Comparison of ENCODE assay signal across 10 mouse cellular contexts in genomic region chr12:3872410-3873230, GRCm38 (mm10).
DNase-seq lines count a peak whose midpoint lies in the region; ATAC-seq and TF ChIP-seq lines count a peak whose summit lies in the region.
"Had no signal": no experiment of that assay in that cellular context is flagged by ENCODE, and none has a peak within 500 bp of the region (broad histone marks: within the 10 kb centered on the region; RNA-seq: fewer than 3 reads in every experiment).

No protein-coding gene starts in this region.

- H3K4me1 ChIP-seq in liver, adult 2 months (ENCODE audit: control insufficient read depth, insufficient read depth, low read length): peaks cover 26% of the 10 kb centered on the region
- H3K4me1 ChIP-seq in liver, embryonic 12.5 days: peaks cover 56% of the 10 kb centered on the region
- peaks cover 89% of the 10 kb centered on the region for H3K4me1 ChIP-seq in E14TG2a.4 (replicated peaks; ENCODE audit: low read depth, low read length)

- WGBS in liver, adult 2 months: 75% methylated on average over 9 of the region's 9 CpGs
- WGBS in liver, embryonic 12.5 days (ENCODE audit: insufficient replicate concordance): 63% methylated on average over 9 of the region's 9 CpGs

- no peak overlapping the region for H3K4me3 ChIP-seq in gastrocnemius, adult 2 months
- H3K4me3 ChIP-seq in liver, adult 2 months (ENCODE audit: insufficient read depth, low read depth, low read length): no peak overlapping the region
- no peak overlapping the region for H3K4me3 ChIP-seq in liver, embryonic 12.5 days
- peak overlapping the region; percentile 72 for H3K4me3 ChIP-seq in E14TG2a.4 (replicated peaks; ENCODE audit: low read length)
- H3K4me3 ChIP-seq: erythroblast, embryonic 14.5 days; neural tube, embryonic 15.5 days had no signal

- no peak overlapping the region for H3K4me2 ChIP-seq in liver, embryonic 12.5 days
- H3K4me2 ChIP-seq: neural tube, embryonic 15.5 days had no signal

- H3K36me3 ChIP-seq in liver, adult 2 months (ENCODE audit: control insufficient read depth, insufficient read depth, low read length): peaks cover 2% of the 10 kb centered on the region; the same call in 1 of the 2 replicates
- H3K36me3 ChIP-seq in liver, embryonic 12.5 days: peaks cover 23% of the 10 kb centered on the region
- 0 out of 2 replicates have a peak, but pooled peaks cover 4% of the 10 kb centered on the region for H3K36me3 ChIP-seq in E14TG2a.4 (ENCODE audit: insufficient read depth, low read length)

- peak overlapping the region; percentile 72; the same call in 1 of the 2 replicates for H3K27ac ChIP-seq in gastrocnemius, adult 2 months
- peak overlapping the region; percentile 58 for H3K27ac ChIP-seq in liver, adult 2 months (replicated peaks; ENCODE audit: insufficient read depth, low read depth, low read length)
- no peak overlapping the region for H3K27ac ChIP-seq in liver, embryonic 12.5 days

- no peak overlapping the region for H3K9ac ChIP-seq in liver, adult 2 months (ENCODE audit: low read depth, low read length)
- no peak overlapping the region for H3K9ac ChIP-seq in liver, embryonic 12.5 days
- H3K9ac ChIP-seq: neural tube, embryonic 15.5 days had no signal

- no peaks in the 10 kb centered on the region for H3K9me3 ChIP-seq in liver, embryonic 12.5 days (replicated peaks)
- no peaks in the 10 kb centered on the region for H3K9me3 ChIP-seq in E14TG2a.4 (ENCODE audit: low read length)
- H3K9me3 ChIP-seq: neural tube, embryonic 15.5 days had no signal

- peaks cover 3% of the 10 kb centered on the region; the same call in 1 of the 2 replicates for H3K79me2 ChIP-seq in liver, adult 2 months (ENCODE audit: control insufficient read depth, insufficient read depth, low read length)

- no peak for TF ChIP-seq POLR2A in liver, adult 2 months (IDR thresholded peaks at IDR 0.05; ENCODE audit: extremely low read depth, insufficient read depth, low read length)

- intact Hi-C loops in gastrocnemius, adult 2 months (cut with DNase I): no loop called here

- no peak for ATAC-seq in liver, embryonic 12.5 days

- DNase-seq in gastrocnemius, adult 2 months: no peak
- DNase-seq in gastrocnemius, postnatal 10 days: no peak
- DNase-seq in liver, adult 2 months (ENCODE audit: extremely low read depth, low read depth, low spot score): no peak
- peak; percentile 53 for DNase-seq in kidney, postnatal 10 days
- DNase-seq in c-Kit-positive CD71-positive TER-119-positive erythroid progenitor cells, embryonic 14.5 days (ENCODE audit: low spot score): no peak
- DNase-seq in gastrocnemius, postnatal 25 days: no peak

- H3K27me3 ChIP-seq in liver, adult 2 months (ENCODE audit: control insufficient read depth, insufficient read depth, low read length): no peaks in the 10 kb centered on the region
- H3K27me3 ChIP-seq in liver, embryonic 12.5 days (replicated peaks): no peaks in the 10 kb centered on the region
- H3K27me3 ChIP-seq in E14TG2a.4 (ENCODE audit: insufficient read depth, low read length): no peaks in the 10 kb centered on the region
- H3K27me3 ChIP-seq: neural tube, embryonic 15.5 days had no signal

- TF ChIP-seq CTCF in gastrocnemius, adult 2 months (IDR thresholded peaks at IDR 0.05): no peak
- no peak for TF ChIP-seq CTCF in liver, adult 2 months (IDR thresholded peaks at IDR 0.05; ENCODE audit: low read depth, low read length)
- no peak for TF ChIP-seq CTCF in E14TG2a.4 (conservative IDR thresholded peaks at IDR 0.05; ENCODE audit: low read length)
